Comparison of ENCODE assay signal across 25 mouse cellular contexts in genomic region chr7:133083936-133084614, GRCm38 (mm10). TPM values are rescaled to one million over a fixed set of nuclear protein-coding genes. Genes with fewer than 3 reads are reported as not detected.
DNase-seq lines count a peak whose midpoint lies in the region; ATAC-seq lines count a peak whose summit lies in the region.
"Had no signal": no experiment of that assay in that cellular context is flagged by ENCODE, and none has a peak within 500 bp of the region (broad histone marks: within the 10 kb centered on the region; RNA-seq: fewer than 3 reads in every experiment).

No protein-coding gene starts in this region.

- peak; percentile 19; the same call in 1 of the 2 replicates for ATAC-seq in kidney, embryonic 16.5 days (ENCODE audit: low FRiP score, low TSS enrichment)
- no peak for ATAC-seq in kidney, embryonic 15.5 days (replicated peaks; ENCODE audit: low FRiP score)
- ATAC-seq: CD4-positive, CD25-positive, alpha-beta regulatory T cell, adult 4 months; forebrain, embryonic 16.5 days; hindbrain, embryonic 16.5 days had no signal

- 84% methylated on average over 13 of the region's 13 CpGs for WGBS in kidney, embryonic 16.5 days
- 86% methylated on average over 13 of the region's 13 CpGs for WGBS in kidney, embryonic 15.5 days

- no peaks in the 10 kb centered on the region for H3K9me3 ChIP-seq in kidney, embryonic 16.5 days (ENCODE audit: low read length)
- H3K9me3 ChIP-seq in kidney, embryonic 15.5 days (replicated peaks), result no peaks in the 10 kb centered on the region
- H3K9me3 ChIP-seq: embryonic facial prominence, embryonic 12.5 days; embryonic facial prominence, embryonic 15.5 days; forebrain, embryonic 12.5 days; heart, embryonic 13.5 days; hindbrain, embryonic 12.5 days had no signal

- peaks cover 10% of the 10 kb centered on the region for H3K36me3 ChIP-seq in kidney, embryonic 16.5 days (ENCODE audit: insufficient read depth, low read length)
- peaks cover 27% of the 10 kb centered on the region for H3K36me3 ChIP-seq in kidney, embryonic 15.5 days

- peak; percentile 32 to 50 for DNase-seq in urinary bladder, adult 18-20 months (ENCODE audit: low spot score in 2 of 2)
- DNase-seq in urinary bladder, postnatal 4 days (ENCODE audit: low spot score in 2 of 2), result no peak
- DNase-seq in gonadal fat pad, adult 2 months (ENCODE audit: low read depth), result peak; percentile 61
- DNase-seq in yolk sac, embryonic 10.5 days (ENCODE audit: low spot score), result no peak
- DNase-seq: adrenal gland, adult 2 months; adrenal gland, postnatal 14 days; cerebellum, adult 11 months; cerebellum, adult 2 months; cerebellum, adult 9-11 months; cerebellum, postnatal 25 days; gastrocnemius, postnatal 10 days; gastrocnemius, postnatal 36 days; heart, adult 18-20 months; heart, postnatal 14 days; heart, postnatal 4 days had no signal

- H3K4me2 ChIP-seq in kidney, embryonic 16.5 days (replicated peaks; ENCODE audit: low read depth, low read length), result no peak overlapping the region
- H3K4me2 ChIP-seq in kidney, embryonic 15.5 days, result no peak overlapping the region
- H3K4me2 ChIP-seq: embryonic facial prominence, embryonic 12.5 days; embryonic facial prominence, embryonic 15.5 days; forebrain, embryonic 12.5 days; heart, embryonic 13.5 days; hindbrain, embryonic 12.5 days had no signal

- H3K4me3 ChIP-seq in kidney, embryonic 16.5 days (ENCODE audit: low read length), result no peak overlapping the region
- H3K4me3 ChIP-seq in kidney, embryonic 15.5 days (replicated peaks), result no peak overlapping the region
- H3K4me3 ChIP-seq: embryonic facial prominence, embryonic 12.5 days; embryonic facial prominence, embryonic 15.5 days; forebrain, embryonic 12.5 days; heart, embryonic 13.5 days; hindbrain, embryonic 12.5 days had no signal

- H3K27me3 ChIP-seq in kidney, embryonic 16.5 days (ENCODE audit: insufficient read depth, low read length), result no peaks in the 10 kb centered on the region
- no peaks in the 10 kb centered on the region for H3K27me3 ChIP-seq in kidney, embryonic 15.5 days
- H3K27me3 ChIP-seq: embryonic facial prominence, embryonic 12.5 days; embryonic facial prominence, embryonic 15.5 days; forebrain, embryonic 12.5 days; heart, embryonic 13.5 days; hindbrain, embryonic 12.5 days had no signal

- no peak overlapping the region for H3K9ac ChIP-seq in kidney, embryonic 16.5 days (replicated peaks; ENCODE audit: low read length)
- no peak overlapping the region for H3K9ac ChIP-seq in kidney, embryonic 15.5 days
- H3K9ac ChIP-seq: embryonic facial prominence, embryonic 12.5 days; embryonic facial prominence, embryonic 15.5 days; forebrain, embryonic 12.5 days; heart, embryonic 13.5 days; hindbrain, embryonic 12.5 days had no signal

- no peak overlapping the region for H3K27ac ChIP-seq in kidney, embryonic 16.5 days (ENCODE audit: low read length)
- no peak overlapping the region for H3K27ac ChIP-seq in kidney, embryonic 15.5 days
- H3K27ac ChIP-seq: embryonic facial prominence, embryonic 12.5 days; embryonic facial prominence, embryonic 15.5 days; forebrain, embryonic 12.5 days; heart, embryonic 13.5 days; hindbrain, embryonic 12.5 days had no signal

- H3K4me1 ChIP-seq in kidney, embryonic 16.5 days (ENCODE audit: insufficient read depth, low read length), result peaks cover 11% of the 10 kb centered on the region
- H3K4me1 ChIP-seq in kidney, embryonic 15.5 days, result peaks cover 10% of the 10 kb centered on the region

RNA-seq across cellular contexts. Expression of gene Fgfr2, which starts 39.1 kb away (rescaled TPM):
- polyA plus RNA-seq in kidney, embryonic 16.5 days (2015; fragmentation: Nextera tagmentation; extraction: Ambion mirVana), result 115 and 118 TPM in 2 replicates
- 99.9 and 104 TPM in 2 replicates for polyA plus RNA-seq in kidney, embryonic 15.5 days (2015; fragmentation: Nextera tagmentation; extraction: Ambion mirVana)
- 33.3 and 40.6 TPM in 2 replicates for polyA plus RNA-seq in gonadal fat pad, adult 2 months (2012; rRNA removed)
- polyA plus RNA-seq: CD4-positive, CD25-positive, alpha-beta regulatory T cell, adult 4 months had no signal

RNA-seq across cellular contexts. Expression of gene Ctbp2, which starts 40.1 kb away (rescaled TPM):
- 121 and 123 TPM in 2 replicates for polyA plus RNA-seq in kidney, embryonic 16.5 days (2015; fragmentation: Nextera tagmentation; extraction: Ambion mirVana)
- 114 and 117 TPM in 2 replicates for polyA plus RNA-seq in kidney, embryonic 15.5 days (2015; fragmentation: Nextera tagmentation; extraction: Ambion mirVana)
- 48.7 and 53.5 TPM in 2 replicates for polyA plus RNA-seq in gonadal fat pad, adult 2 months (2012; rRNA removed)

Comparison
In these comparisons a context has a peak if more than half of its experiments do, and no peak if none do; other contexts are left out.
1. DNase-seq: peak in urinary bladder, adult 18-20 months (2 of 2) and gonadal fat pad, adult 2 months (single experiment); none in urinary bladder, postnatal 4 days (0 of 2) and yolk sac, embryonic 10.5 days (single experiment).